Mouse (Mus musculus) heart, adult 18-20 months (tissue): ENCODE measurements around the gene Gm10134. TPM values are rescaled to one million over a fixed set of nuclear protein-coding genes. Genes with fewer than 3 reads are reported as not detected.

Experiments used
- DNase-seq, 2 experiments: peaks; one replicate each; pipeline ENCODE4 v3.0.0; 2021 to 2022; ENCODE audit warnings: mixed read lengths in 1 of 2
- total RNA-seq, 2 experiments: library from RNA; stranded (reverse); gene quantifications; 2 replicates each; pipeline ENCODE4 v1.2.3; 2021

Gene Gm10134
- total RNA-seq, 2 experiments from 2014 or later = 1.1 to 1.2 TPM

- peak; percentile 94 to 95 for DNase-seq
These were observed 27.3 kb downstream of the Gm10134 start for GRCm38 (mm10) chr2:28532938-28533771.

DNA sequence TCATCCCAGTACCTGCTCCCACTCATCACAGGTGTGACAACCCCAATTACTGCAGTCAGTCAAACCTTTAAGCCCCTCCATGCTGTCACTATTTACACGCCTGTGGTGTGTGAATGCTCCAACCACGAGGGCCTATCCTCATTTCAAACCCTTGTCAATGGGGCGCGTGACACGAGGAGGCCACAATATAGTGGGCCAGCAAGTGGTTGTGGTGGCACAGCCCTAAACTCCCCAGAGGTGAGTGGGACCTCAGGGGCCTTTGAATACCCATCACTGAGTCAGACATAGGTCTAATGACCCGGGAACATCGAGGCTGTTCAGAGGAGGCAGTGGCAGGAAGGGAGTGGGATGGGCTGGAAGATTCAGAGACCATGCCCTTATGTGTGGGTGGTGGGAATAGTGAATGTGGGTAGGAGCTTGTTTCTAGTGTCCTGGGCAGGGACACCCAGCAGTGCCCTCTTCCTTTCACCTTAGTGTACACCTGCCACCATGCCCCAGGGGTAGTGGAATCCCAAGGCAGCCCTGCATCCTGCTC is 28.1 kb downstream of the Gm10134 start:
- peak in 1 of 2 experiments; percentile 27 for DNase-seq

GRCm38 (mm10) chr2:28534436-28535262 is 28.8 kb downstream of the Gm10134 start:
- peak; percentile 54 to 79 for DNase-seq

DNA sequence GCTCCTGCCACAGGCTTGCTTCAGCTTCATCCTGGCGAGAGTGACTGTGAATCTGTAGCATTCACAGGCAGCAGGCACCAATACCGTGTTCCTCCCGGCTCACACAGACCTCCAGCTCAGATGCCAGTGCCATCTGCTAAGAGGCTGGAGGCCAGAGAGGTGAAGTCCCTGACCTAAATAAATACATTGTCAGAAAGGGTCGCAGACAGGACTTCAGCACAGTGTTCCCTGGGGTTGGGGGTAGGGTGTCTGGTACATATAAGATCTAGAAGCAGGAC is 29.3 kb downstream of the Gm10134 start:
- no peak for DNase-seq

- DNase-seq = peak in 1 of 2 experiments; percentile 55
These were observed 29.8 kb downstream of the Gm10134 start for GRCm38 (mm10) chr2:28535650-28536049.

DNA sequence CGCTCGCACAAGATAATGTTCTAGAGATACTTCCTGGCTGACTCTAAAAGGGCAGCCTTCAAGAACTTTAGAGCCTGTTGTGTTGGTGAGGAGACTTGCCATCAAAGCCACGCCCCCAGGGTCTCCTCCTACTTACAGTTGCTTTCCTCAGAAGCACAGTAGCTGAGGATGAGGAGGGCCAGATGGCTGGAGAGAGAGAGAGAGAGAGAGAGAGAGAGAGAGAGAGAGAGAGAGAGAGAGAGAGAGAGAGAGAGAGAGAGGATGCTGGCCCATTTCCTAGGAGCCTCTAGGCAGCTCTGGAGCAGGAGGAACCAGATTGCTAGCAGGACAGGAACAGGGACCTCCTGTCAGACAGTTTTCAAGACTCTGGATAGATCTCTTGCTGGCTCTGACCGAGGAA is 30.3 kb downstream of the Gm10134 start:
- DNase-seq = peak in 1 of 2 experiments; percentile 60

- DNase-seq = no peak
These were observed 31.1 kb downstream of the Gm10134 start for GRCm38 (mm10) chr2:28536766-28537633.

DNA sequence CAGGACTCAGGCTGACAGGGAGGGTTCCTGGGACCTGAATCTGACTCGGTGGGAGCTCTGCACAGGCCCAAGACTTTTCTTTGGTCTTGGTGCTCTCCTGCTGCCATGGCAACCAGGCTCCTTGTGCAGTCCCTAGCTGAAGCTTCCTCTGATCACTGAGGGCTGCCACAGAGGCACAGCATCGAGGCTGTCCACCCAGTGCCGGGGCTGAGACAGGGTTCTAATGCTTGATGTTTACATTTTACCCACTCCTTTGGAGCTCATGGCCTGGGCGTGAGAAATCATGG is 31.7 kb downstream of the Gm10134 start:
- DNase-seq = no peak

- no peak for DNase-seq
These were observed 32.3 kb downstream of the Gm10134 start for GRCm38 (mm10) chr2:28537995-28538816.

DNA sequence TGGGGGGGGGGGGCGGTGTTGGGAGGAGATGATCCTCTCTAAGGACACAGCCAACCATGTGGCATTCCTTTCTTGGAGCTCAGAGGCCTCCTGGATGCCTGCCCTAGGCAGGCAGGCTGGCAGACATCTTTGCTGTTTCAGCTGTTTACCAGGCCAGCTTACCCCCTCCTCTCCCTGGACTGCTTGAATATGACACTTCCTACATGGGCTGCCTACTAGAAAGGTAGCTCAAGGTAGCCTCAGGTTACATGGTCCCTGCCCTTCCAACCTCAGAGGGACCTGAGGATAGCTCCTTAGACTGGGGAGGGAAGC is 32.9 kb downstream of the Gm10134 start:
- no peak for DNase-seq

DNA sequence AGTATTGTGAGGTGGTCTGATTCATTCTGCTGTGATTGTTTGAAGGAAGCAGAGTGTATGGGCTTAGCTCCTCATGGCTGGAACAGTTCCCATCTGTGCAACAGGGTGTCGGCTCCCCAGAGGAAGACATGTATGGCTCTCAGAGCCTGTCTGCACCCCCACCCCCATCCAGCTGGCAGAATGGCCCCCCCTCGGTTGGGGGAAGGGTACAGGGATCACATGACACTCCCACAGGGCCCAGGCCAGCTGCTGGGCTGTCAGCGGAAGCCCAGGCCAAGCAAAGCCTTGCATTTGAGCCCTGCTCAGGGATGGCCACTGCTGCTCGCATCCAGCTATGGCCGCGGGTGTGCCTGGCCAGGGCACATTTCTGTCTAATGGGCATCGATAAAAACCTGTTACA is 33.3 kb downstream of the Gm10134 start:
- peak; percentile 72 to 79 for DNase-seq

DNA sequence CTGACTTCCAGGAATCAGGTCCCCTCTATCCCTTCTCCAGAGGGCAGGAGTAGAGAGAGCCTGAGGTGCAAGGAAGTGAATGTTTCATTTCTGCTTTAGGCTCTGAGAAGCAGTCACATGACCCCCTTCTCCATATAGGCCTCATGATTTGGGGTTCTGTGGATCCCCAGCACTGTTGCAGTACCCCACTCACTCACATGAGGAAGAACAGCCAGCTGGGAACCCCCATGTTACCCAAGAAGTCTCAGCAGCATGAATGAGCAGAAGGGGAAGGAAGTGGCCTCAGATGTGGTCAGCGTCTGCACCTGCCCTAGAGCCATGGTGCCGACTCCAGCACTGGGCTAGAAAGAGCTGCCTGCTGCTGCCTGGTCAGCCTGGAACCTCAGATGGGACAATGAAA is 34.1 kb downstream of the Gm10134 start:
- peak; percentile 38 to 79 for DNase-seq

DNA sequence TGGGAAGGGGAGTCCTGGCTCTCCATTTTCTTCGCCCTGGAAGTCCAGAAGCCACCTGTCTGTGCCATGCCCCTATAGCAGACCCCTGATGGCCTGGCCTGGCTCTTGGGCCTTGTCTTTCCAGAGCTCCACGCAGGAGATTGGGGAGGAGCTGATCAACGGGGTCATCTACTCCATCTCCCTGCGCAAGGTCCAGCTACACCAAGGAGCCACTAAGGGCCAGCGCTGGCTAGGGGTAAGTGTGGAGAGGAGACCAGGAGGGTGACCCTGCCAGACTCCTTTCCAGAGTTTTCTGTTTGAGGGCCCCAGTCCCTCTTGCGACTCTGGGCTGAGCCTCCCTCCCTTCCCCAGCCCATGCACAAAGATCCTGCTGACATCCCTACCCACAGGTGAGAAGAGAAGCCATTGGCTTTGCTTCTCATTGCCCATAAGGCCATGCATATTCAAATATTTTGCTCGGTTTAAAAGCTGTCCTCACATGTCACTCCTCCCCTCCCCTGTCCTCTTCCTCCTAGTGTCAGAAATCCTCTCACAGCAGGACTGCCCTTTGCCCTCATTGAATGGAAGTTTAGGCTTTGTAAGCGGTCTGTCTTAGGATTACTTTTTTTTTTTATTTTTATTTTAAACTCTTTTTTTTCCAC is 34.8 kb downstream of the Gm10134 start:
- DNase-seq = no peak

DNA sequence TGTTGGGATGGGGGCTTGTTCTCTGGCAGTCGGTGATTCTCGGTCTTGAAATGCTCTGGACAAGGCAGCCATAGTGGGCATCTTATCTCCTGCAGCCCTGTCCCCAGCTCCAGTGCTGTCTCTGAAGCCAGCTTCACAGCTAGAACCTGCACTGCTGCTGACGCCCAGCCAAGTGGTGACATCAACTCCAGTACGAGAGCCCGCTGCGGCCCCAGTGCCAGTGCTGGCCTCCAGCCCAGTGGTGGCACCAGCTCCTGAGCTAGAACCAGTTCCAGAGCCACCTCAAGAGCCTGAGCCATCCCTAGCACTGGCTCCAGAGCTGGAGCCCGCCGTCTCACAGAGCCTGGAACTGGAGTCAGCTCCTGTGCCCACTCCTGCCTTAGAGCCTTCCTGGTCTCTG is 38.0 kb downstream of the Gm10134 start:
- no peak for DNase-seq

DNA sequence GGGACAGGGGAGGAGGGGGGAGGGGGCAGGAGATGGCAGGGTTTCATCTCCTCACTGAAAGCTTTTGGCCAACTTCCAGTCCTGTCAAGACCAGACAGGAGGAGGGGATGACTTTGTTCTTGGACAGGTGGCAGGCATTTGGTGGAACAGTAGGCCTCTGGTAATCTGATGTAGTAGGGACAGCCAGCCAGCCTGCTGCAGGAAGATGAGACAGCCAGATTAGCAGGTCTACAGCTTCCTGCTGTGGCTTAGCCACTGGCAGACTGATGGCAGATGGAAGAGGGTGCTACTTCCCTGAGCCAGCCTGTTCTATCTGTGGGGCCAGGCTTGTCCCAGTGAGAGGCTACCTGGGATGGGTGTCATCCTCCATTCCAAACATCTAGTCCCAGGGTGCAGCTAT is 40.1 kb downstream of the Gm10134 start:
- DNase-seq = no peak

- DNase-seq = no peak
These were observed 40.7 kb downstream of the Gm10134 start for GRCm38 (mm10) chr2:28546560-28546959.

- peak; percentile 83 to 95 for DNase-seq
These were observed 41.6 kb downstream of the Gm10134 start for GRCm38 (mm10) chr2:28547237-28548172.

DNA sequence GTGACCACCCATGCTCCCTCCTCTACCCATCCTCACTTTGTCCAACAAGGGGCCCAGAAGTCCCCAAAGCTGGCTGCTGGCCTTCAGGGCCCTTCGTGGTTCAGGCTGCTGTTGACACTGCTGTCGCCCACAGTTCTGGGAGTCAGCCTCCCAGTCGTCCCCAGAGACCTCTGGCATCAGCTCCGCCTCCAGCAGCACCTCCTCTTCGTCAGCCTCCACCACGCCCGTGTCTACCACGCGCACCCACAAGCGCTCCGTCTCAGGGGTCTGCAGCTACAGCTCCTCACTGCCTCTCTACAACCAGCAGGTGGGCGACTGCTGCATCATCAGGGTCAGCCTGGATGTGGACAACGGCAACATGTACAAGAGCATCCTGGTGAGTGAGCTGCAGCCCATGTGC is 43.3 kb downstream of the Gm10134 start:
- no peak for DNase-seq

- DNase-seq = no peak
These were observed 46.4 kb downstream of the Gm10134 start for GRCm38 (mm10) chr2:28552301-28552700.
